Comparison of ENCODE assay signal across 25 mouse cellular contexts in genomic region chr3:52022486-52022885, GRCm38 (mm10).
"Had no signal": no experiment of that assay in that cellular context is flagged by ENCODE, and none has a peak within 500 bp of the region (broad histone marks: within the 10 kb centered on the region; RNA-seq: fewer than 3 reads in every experiment).

No protein-coding gene starts in this region.

- ATAC-seq: hindbrain, embryonic 16.5 days; inflammation-experienced regulatory T-cells, adult 6 months; intestine, embryonic 15.5 days; intestine, postnatal 0 days had no signal

- H3K27ac ChIP-seq: gastrocnemius, adult 2 months; heart, adult 2 months; hindbrain, embryonic 10.5 days; hindbrain, embryonic 12.5 days; hindbrain, embryonic 14.5 days; intestine, embryonic 15.5 days; layer of hippocampus, adult 2 months; left cerebral cortex, adult 2 months; limb, embryonic 10.5 days; limb, embryonic 12.5 days; liver, embryonic 13.5 days had no signal

- H3K36me3 ChIP-seq: heart, embryonic 12.5 days; hindbrain, embryonic 10.5 days; hindbrain, embryonic 12.5 days; intestine, embryonic 15.5 days; limb, embryonic 10.5 days; limb, embryonic 12.5 days; liver, embryonic 13.5 days had no signal

- H3K9me3 ChIP-seq: heart, embryonic 12.5 days; hindbrain, embryonic 10.5 days; hindbrain, embryonic 12.5 days; intestine, embryonic 15.5 days; limb, embryonic 10.5 days; limb, embryonic 12.5 days; liver, embryonic 13.5 days had no signal

- H3K9ac ChIP-seq: heart, embryonic 12.5 days; hindbrain, embryonic 12.5 days; hindbrain, embryonic 14.5 days; intestine, embryonic 15.5 days; limb, embryonic 12.5 days; liver, embryonic 13.5 days had no signal

- H3K4me2 ChIP-seq: heart, embryonic 12.5 days; hindbrain, embryonic 12.5 days; hindbrain, embryonic 14.5 days; intestine, embryonic 15.5 days; limb, embryonic 12.5 days; liver, embryonic 11.5 days; liver, embryonic 13.5 days had no signal

- DNase-seq: gastrocnemius, adult 2 months; gastrocnemius, postnatal 10 days; gastrocnemius, postnatal 25 days; heart, adult 2 months; heart, postnatal 10 days; heart, postnatal 4 days; kidney, adult 18-20 months; kidney, adult 8-10 months; kidney, postnatal 10 days; kidney, postnatal 4 days; liver; liver, embryonic 13.5 days had no signal

- H3K4me3 ChIP-seq: gastrocnemius, adult 2 months; heart, adult 2 months; heart, embryonic 12.5 days; hindbrain, embryonic 10.5 days; hindbrain, embryonic 12.5 days; intestine, embryonic 15.5 days; layer of hippocampus, adult 2 months; left cerebral cortex, adult 2 months; limb, embryonic 10.5 days; limb, embryonic 12.5 days; liver, embryonic 13.5 days had no signal

- H3K27me3 ChIP-seq: heart, embryonic 12.5 days; hindbrain, embryonic 12.5 days; intestine, embryonic 15.5 days; limb, embryonic 12.5 days; liver, embryonic 13.5 days had no signal
